Mouse (Mus musculus): ENCODE results near the gene Armh1. TPM values are rescaled to one million over a fixed set of nuclear protein-coding genes. Genes with fewer than 3 reads are reported as not detected.

The Armh1 gene
- polyA plus RNA-seq, 1 experiment from 2014 or later, result 0.38 TPM

DNA sequence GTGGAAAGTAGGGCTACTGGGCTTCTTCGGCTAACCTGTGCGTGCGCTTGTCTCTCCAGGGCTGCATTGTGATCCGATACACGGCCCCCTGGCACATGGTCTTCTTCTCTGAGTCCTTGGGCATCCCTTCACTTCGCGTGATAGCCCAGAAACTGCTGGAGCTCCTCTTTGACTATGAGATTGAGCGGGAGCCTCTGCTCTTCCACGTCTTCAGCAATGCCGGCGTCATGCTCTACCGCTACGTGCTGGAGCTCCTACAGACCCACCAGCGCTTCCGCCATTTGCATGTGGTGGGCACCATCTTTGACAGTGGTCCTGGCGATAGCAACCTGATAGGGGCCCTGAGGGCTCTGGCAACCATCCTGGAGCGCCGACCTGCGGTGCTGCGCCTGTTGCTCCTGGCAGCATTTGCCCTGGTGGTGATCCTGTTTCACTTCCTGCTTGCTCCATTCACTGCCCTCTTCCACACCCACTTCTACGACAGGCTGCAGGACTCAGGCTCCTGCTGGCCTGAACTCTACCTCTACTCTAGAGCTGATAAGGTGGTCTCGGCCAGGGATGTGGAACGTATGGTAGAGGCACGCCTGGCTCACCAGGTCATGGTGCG, 16.0 kb upstream of the Armh1 start:
- no peak for DNase-seq (ENCODE audit: low spot score)

GRCm38 (mm10) chr4:117267284-117267683, 15.4 kb upstream of the Armh1 start:
- DNase-seq (ENCODE audit: low spot score), result peak; percentile 79

GRCm38 (mm10) chr4:117262987-117263386, 11.1 kb upstream of the Armh1 start:
- no peak for DNase-seq (ENCODE audit: low spot score)

GRCm38 (mm10) chr4:117262101-117262913, 10.4 kb upstream of the Armh1 start:
- no peak for DNase-seq (ENCODE audit: low spot score)

GRCm38 (mm10) chr4:117261222-117261621, 9.3 kb upstream of the Armh1 start:
- DNase-seq (ENCODE audit: low spot score), result no peak

DNA sequence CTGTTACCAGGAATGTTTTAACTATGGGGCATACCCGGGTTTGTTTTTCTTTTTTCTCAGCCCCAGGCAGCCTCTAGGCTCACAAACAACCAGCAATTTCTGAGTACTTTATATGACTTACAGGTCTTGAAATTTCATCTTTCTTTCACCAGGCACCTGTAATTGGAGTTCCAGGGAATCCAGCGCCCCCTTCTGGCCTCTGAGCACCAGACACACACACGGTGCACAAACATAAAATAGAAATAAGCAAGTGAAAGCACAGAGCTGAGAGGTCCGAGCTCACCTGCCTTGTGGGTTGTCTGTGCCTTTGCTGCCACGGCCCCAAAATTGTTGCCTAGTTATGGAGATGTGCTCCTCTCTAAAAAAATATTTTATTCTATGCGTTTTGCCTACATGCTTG, 8.0 kb upstream of the Armh1 start:
- peak; percentile 22 for DNase-seq (ENCODE audit: low spot score)

GRCm38 (mm10) chr4:117254672-117255071, 2.7 kb upstream of the Armh1 start:
- DNase-seq (ENCODE audit: low spot score), result no peak

GRCm38 (mm10) chr4:117254017-117254627, 2.2 kb upstream of the Armh1 start:
- DNase-seq (ENCODE audit: low spot score), result no peak

GRCm38 (mm10) chr4:117253218-117254016, 1.5 kb upstream of the Armh1 start:
- DNase-seq (ENCODE audit: low spot score), result no peak

GRCm38 (mm10) chr4:117252755-117253154, 830 bp upstream of the Armh1 start:
- DNase-seq (ENCODE audit: low spot score), result no peak

DNA sequence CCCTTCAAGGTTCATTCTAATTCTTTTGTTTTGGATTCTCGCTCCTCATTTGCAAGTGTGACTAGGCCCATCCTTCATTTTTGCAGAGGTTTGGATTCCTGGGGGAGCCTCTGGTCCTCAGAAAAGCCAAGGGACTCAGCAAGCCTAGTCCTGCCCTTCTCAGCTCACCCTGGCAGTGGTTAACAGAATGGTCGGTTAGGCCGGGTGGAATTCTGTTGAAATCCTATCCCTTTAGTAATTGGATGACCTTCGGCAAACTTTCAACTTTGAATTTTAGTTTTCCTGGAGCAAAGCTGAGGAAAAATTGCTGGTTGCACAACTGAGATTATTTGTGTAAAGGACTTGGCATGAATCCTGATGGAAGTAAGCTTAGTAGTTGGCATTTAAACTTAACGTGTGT, 426 bp upstream of the Armh1 start:
- DNase-seq (ENCODE audit: low spot score), result no peak

- no peak for DNase-seq (ENCODE audit: low spot score)
These were observed 943 bp downstream of the Armh1 start for GRCm38 (mm10) chr4:117250982-117251381.

DNA sequence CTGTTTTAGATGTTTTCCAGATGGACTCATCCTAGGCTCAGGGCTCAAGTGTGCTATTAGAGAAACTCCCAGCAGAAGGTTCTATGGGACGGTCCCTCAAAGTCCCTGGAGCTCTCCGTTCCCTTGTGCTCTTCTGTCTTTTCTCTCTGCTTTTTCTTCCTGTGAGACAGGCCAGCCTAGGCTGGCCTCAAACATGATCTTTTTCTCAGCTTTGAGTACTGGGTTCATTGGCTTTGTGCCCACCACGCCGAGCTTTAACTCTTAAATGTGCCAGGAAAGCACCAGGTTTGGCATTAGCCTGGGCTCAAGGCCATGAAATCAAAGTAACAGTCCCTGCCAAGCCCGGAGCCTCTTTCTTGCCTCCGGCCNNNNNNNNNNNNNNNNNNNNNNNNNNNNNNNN, 11.1 kb downstream of the Armh1 start:
- no peak for DNase-seq (ENCODE audit: low spot score)

DNA sequence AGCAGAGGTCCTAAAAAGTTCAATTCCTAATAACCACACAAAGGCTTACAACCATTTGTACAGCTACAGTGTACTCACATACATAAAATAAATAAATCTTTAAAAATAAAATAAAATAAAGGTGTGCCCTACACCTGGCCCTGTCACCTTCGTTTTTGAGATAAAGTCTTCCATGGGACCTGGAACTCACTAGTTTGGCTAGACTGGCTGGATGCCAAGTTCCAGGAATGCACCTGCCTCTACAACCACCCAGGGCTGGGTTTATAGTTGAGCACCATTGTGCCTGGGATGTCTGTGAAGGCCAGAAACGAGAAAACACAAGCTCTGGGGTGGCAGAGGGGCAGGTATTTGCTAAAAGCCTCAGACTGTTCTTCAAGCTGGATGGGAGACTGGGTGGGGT, 12.8 kb downstream of the Armh1 start:
- DNase-seq (ENCODE audit: low spot score), result no peak

DNA sequence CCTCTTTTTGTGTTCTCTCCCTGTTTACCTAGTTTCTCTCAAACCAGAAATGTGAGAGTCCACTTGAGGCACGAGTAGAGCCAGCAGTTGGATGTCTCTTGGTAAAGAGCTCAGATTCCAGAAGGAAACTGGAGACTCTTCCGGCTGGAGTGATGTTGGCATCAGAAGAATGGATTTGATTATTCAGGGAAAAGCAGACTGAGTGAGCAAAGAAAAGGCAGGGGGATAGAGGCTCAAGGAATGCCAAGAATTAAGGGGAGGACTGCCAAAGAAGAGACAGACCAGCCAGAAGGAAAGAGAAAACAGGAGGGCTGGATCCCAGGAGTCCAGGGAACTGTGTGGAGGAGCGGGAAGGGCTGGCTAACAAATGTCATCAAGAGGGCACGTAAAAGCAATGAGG, 16.1 kb downstream of the Armh1 start:
- DNase-seq (ENCODE audit: low spot score), result no peak

DNA sequence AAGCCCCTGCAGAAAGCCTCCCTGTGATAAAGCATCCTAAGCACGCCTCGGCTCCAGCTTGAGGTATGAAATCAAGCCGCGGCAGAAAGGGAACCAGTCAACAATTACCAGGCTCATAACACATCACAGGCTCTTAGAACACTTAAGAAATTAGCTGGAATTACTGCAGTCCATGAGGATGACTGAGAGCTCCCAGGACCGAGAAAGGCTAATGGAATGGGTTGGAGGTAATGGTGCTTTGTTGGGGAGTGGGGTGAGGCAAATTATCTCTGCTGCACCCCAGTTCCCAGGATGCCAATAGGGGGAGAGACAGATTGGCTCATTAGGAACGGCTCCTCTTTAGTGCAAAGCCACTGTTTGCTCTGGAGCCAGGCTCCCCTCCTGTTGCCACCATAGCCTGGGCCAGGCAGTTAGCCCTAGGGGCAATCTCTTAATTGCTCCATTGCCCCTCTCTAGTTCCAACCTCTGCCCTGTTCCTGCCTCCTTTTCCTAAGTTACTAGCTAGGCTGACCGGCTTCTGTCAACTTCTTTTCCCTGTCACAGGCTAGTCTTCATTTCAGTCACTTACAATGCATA, 17.7 kb downstream of the Armh1 start:
- no peak for DNase-seq (ENCODE audit: low spot score)

DNA sequence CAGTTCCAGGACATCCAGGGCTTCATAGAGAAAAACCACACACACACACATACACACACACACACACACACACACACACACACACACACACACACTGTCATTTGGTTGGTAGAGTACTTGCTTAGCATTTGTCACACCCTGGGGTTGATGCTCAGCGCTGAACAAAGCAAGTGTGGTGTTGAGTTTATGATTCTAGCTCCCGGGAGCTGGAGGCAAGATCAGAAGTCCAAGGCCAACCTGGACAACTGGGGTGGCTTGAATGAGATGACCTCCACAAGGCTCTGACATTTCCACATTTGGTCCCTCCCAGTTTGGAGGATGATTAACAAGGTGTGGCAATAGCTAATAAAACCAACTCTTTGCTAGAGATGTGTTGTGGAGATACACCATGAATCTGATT, 20.7 kb downstream of the Armh1 start:
- no peak for DNase-seq (ENCODE audit: low spot score)

- DNase-seq (ENCODE audit: low spot score), result peak; percentile 43
These were observed 21.6 kb downstream of the Armh1 start for GRCm38 (mm10) chr4:117230331-117230730.

GRCm38 (mm10) chr4:117229590-117229989, 22.3 kb downstream of the Armh1 start:
- no peak for DNase-seq (ENCODE audit: low spot score)

GRCm38 (mm10) chr4:117225250-117225649, 26.7 kb downstream of the Armh1 start:
- DNase-seq (ENCODE audit: low spot score), result no peak

DNA sequence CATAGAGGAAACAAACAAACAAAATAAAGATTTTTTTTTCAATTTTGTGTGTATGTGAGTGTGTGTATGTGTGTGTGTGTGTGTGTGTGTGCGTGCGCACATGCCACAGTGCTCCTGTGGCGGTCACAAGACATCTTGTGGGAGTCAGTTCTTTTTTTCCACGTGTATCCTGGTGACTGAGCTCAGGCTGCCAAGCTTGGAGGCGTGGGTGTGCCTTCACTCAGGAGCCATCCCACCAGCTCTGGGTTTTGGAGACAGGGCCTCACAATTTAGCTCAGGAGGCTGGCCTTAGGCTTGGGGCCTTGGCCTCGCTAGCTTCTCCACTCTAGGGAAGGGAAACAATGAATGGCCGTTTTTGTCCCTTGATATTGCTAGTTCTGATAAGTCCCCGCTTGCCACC, 27.8 kb downstream of the Armh1 start:
- DNase-seq (ENCODE audit: low spot score), result no peak

Measured in thymus, postnatal 0 days (tissue).